Mouse (Mus musculus) monocyte, adult 5-6 weeks (primary cell): Measurements from ENCODE around the gene G530012D18Rik. TPM values are rescaled to one million over a fixed set of nuclear protein-coding genes. Genes with fewer than 3 reads are reported as not detected.
A peak's percentile ranks its signal among the peaks of the same experiment; 100 is the strongest.
"Not testable (repeated sequence)": the region's sequence is repeated elsewhere in the genome, so short reads cannot be mapped to it uniquely, and the experiment has no call there.

Source experiments
- ATAC-seq: fragments of 153-309, 156-312 bp; replicated peaks from 2 replicates; pipeline ENCODE4 v1.8.0; 2017; ENCODE audit warnings: mild to moderate bottlenecking; ENCODE audit not compliant: low TSS enrichment, insufficient number of reproducible peaks, severe bottlenecking, poor library complexity, low FRiP score
- total RNA-seq: library from RNA; stranded (forward); fragments of 200-1000, 200-491, 200-594 nt; gene quantifications from 3 replicates; pipeline ENCODE4 v1.2.3, GENCODE M21; 2017

G530012D18Rik gene
- total RNA-seq, result not detected in 3 replicates

DNA sequence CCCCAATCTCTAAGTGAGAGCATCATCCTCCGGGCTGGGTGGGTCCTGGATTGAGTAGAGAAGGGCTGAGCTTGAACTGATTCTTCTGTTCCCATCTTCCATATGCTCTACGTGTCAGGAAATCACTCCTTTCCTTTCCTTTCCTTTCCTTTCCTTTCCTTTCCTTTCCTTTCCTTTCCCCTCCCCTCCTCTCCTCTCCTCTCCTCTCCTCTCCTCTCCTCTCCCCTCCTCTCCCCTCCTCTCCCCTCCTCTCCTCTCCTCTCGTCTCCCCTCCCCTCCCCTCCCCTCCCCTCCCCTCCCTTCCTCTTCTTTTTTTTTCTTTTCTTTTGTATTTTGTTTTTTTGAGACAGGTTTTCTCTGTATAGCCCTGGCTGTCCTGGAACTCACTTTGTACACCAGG, at the start of gene G530012D18Rik:
G530012D18Rik (plus strand) TSS at position 301 of the 400 bp plus-strand sequence.
- not testable (repeated sequence) for ATAC-seq

DNA sequence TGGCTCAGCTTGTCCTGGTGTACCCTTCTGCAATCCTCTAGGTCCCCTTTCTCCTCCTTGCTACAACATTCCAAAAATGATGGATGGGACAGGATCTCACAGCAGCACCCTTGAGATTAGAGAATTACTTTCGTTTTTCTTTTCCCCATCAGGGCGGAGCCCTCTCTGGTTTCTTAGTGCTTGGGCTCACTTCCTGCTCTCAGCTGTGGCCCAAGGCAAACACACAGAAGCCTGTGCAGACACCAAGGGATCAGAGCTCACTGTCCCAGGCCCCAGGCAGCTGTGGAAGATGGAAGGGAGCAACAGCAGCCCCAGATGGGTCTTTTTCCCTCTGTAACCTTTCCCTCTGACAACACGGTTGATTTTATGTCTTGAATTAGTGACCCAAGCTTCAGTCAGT, 49.1 kb upstream of the G530012D18Rik start:
- not testable (repeated sequence) for ATAC-seq

DNA sequence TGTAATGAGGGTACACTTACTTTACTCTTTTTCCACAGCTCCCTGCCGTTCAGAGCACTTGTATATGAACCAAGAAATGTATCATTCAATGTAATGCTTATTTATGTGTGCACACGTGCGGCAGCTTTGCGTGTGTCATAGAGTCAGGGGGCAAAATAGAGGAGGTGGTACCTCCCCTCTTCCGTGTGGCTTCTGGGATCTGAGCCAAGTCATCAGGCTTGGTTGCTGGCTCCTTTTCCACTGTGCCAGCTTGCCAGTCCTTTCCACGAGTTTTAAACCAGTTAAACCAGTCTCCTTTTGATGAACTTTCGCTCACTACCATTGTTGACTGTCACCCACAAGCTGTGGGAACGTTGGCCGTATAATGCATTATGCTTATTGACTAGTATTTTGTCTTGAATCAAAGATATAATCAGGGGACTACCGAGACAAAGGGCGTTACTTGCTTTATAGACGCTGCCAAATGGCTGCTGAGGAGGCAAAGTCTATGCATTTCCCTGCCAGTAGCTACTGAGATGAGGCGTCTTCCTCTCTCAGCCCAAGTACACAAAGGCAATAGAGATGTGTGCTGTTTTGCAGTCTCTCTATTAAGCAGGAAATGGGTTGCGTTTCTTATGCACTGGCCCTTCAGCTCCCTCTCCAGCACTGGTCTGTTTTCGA, 46.9 kb upstream of the G530012D18Rik start:
- not testable (repeated sequence) for ATAC-seq

DNA sequence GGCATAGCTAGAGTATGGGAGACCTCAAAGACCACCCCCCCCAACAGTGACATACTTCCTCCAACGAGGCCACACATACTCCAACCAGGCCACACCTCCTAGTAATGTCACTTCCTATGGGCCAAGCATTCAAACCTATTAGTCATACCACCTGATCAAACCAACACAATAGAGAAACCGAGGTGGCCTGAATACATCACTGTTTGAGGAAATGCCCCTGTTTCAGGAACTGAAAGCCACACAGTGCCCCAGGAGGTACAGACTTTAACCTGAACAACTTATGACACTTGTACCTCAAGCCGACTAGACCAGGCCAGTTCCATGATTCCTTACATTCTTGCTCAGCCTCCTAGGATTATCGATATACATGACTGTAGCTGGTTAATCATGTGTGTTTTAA, 31.7 kb upstream of the G530012D18Rik start:
- not testable (repeated sequence) for ATAC-seq

DNA sequence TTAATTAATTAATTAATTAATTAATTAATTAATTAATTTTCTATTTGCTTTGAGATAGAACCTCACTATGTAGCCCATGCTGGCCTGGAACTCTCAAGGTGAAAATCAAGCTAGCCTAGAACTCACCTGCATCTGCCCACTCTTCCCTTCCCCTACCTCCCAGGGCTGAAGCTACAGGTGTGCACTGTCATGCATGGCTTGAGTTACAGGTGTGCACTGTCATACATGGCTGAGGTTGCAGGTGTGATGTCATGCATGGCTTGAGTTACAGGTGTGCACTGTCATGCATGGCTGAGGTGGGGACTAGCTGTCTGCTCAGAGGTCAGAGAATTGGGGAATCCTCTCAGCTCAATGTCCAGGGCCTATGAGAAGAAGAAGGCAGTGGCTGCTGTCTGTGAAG, 29.0 kb upstream of the G530012D18Rik start:
- ATAC-seq, result not testable (repeated sequence)

DNA sequence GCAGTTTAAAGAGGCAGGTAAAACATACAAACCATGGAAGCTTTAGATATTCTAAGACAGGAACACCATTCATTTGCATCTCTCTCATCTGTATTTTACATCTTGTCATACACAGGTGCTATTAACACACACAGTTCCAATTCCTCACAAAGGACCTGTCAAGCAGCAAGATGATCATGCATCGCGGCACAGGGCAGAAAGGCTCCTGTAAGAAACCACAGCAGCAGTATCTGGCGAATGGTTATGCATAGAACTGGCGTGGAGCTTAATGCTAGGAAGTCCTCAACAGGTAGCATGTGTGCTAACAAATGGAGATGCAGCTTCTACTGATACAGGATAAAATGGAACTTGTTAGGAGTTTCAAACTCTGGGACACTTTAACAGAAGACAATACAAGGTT, 20.2 kb upstream of the G530012D18Rik start:
- ATAC-seq, result not testable (repeated sequence)

DNA sequence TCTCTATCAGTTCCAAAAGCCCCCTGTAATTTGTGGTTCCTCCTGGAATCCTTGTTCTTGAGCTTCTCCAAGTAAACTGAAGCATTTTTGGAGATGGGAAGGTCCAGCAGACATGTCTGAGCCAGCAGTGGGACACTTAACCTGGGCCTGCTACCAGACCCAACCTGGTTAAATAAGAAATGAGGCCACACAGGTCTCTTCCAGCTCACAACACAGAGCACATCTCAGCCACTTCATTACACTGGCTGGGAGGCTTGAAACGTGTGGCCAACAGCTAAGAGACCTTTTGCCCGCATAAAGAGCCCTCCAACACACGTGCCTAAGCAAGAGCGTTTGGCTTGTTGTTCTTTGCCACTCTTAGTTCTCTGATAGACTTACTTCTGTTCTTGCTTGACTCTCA, 1.9 kb upstream of the G530012D18Rik start:
- not testable (repeated sequence) for ATAC-seq

DNA sequence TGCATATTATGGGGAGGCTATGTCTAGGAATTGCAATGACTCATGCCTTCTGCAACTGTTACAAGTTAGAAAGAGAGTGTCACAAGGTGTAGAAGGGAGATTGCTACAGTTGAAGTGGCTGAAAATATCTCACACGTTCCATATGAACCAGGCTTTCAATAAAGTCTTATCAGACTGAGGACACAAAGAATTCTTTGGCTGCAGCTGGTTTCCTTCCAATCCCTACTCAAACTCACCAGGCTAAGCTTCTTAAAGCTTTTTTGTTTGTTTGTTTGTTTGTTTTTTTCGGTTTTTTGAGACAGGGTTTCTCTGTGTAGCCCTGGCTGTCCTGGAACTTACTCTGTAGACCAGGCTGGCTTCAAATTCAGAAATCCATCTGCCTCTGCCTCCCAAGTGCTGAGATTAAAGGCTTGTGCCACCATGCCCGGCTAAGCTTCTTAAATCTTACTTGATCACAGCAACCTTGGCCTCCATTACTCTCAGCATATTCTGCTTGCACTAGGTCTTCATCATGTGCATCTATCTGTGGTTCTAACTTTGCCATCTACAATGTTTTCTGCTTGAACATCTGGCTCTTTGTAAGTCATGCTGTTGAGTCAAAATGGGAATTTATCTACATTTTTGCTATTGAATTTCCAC, 3.0 kb downstream of the G530012D18Rik start:
- not testable (repeated sequence) for ATAC-seq

DNA sequence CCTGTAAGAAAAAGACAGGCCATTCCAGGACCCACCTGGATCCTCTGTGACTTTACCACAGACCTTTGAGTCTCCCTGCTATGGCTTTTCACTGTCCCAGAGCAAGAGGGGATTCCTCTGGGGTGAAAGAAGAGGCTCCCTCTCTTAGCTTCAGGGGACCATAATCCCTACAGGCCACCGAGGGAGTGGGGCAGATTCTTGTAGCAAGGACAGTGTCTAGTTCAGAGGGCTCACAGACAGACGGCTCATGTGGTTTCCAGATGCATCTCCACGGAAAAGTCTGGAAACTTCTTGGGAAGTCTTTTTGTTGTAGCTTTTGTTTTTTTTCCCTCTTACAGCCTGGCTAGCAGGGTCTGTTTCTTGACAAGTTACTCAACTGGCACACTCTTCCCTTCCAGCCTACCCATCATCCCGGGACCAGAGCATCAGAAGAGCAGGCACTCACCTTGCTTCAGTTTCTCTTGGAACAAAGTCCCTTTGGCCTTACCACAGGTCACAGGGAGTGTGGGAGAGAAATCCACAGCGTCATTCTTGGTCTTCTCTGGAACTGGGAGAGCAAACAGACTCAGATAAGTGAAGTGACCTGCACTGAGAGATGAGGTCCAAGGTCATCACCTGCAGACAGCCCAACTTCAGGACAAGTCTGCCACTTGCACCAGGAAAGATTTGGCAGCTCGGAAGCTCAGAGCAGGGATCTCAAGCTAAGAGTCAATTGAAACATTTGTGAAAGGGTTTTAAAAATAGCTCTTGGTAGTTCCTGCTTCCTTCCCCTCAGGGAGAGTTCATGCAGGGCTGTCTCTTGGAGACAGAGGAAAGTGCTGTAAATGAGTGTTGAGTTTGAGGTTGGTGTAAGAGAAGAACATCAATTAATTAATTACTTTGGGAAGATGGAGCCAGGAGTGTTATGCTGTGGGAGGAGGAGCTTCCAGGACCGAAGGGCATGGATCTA, 4.0 kb downstream of the G530012D18Rik start:
- ATAC-seq, result peak; percentile 75

DNA sequence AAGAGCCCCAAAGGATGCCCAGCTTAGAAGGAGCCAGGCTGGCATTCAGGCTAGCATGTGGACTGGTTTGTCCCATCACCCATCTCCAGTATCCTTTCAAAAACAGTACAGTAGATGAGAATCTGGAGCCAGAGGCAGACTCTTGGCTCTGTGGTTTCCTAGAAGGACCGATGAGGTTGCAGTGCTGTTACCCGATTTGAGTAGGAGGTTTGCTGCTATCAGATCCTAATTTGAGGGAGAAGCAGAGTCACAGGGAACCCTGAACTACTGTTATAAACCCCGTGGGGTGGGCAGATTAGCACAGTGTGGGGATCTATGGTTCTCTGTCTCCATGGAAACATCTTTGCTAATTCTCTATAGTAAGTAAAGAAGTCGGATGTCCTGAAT, 4.7 kb downstream of the G530012D18Rik start:
- ATAC-seq, result peak; percentile 47

DNA sequence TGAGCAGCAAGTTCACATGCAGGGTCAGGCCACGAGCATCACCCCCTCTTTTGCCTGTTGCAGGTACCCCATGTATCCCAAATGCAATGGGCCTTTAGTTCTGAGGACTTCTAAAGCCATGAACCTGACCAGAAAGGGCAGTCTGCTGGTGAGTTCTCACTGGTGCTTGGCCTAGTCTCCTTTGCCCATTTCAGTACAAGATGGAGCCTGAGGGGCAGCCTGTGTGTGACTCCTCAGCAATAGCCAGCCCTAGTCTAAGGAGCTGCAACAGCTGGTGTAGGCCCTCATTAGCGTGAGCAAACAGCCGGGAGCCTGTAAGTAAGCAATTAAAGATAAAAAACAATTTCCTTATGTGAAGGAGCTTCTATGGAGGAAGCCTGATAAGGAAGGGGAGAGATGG, 5.1 kb downstream of the G530012D18Rik start:
- peak; percentile 47; the same call in 1 of the 2 replicates for ATAC-seq

DNA sequence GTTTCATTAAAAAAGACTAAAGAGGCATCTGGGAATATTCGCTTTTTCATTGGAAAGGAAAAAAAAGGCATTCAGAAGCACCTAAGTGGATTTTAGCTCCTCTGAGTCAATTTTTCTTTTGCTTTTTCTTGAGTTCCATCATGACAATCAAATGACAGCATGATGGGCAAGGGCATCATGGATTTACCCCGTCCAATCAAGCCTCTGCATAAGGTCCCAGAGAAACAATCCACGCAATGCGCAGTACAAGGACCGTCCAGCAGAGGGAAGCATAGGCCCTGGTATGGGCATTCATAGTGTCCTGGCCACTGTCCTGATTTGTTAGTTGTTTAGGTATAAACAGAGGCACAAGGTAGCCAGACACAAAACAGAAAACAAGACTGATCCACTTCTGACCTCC, 6.0 kb downstream of the G530012D18Rik start:
- not testable (repeated sequence) for ATAC-seq

DNA sequence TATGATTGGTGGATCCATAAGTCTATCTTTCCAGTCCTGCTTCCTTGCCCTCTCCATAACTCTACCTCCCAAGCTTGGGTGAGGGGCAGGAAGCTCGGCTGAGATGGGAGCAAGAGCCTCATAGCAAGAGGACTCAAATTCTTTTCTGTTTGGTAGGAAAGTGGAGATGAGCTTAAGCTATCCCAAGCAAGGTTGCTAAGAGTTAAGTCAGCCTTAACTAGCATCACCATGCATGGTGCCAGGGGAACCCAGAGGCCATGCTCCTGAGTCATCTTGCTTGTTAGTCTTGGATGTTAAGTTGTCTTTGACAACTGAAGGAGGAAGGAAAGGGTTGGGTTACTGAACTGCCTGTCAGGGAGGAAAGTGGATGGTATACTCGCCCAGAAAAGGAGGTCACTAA, 13.2 kb downstream of the G530012D18Rik start:
- ATAC-seq, result not testable (repeated sequence)

DNA sequence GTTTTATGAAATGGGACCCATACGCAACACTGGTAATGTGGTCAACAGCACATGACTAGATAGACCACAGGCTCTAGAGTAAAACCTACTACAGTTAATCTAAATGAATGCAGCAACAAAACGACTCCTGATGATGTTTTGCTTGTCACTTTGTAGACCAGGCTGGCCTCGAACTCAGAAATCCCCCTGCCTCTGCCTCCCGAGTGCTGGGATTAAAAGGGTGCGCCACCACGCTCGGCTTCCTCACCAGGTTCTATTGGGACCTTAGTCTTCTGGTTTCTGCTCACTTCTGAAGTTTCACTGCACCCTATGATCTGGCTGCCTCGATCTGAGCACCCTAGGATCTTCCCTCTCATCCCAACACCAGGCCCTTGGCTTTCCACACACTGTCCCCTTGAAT, 17.1 kb downstream of the G530012D18Rik start:
- not testable (repeated sequence) for ATAC-seq

DNA sequence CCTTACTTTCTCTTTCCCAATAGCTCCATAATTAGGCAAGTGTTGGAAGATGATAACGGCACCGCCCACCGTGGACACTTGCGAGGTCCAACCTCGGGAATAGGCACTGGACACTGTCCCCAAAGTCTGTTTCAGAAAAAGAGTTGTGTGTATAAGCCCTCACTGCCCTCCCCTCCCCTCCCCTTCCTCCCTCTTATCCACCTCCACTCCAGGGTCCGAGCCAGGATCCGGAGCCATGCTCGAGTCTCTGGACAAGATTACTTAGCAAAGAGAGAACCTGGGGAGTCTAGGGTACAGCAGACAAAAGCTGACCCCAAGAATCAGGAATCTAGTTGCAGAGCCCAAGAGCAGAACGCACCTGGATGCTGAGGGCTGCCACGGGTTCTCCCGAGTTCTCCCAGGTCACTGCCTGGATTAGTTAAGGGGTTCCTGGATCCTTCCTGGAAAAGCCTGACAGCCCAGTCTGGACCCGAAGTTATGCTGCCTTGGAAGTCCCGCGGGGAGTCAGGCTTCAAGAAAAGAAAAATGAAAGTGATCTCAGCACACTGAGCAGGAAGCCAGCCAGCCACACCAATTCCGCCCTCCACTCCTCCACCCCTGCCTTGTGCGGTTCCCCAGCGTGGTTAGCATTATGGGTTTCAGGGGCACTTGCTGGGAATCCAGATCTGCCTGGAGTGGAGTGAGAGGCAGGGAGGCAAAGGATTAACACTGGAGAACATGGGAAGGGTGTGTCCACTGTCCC, 23.0 kb downstream of the G530012D18Rik start, which contains the start of gene Sp110:
Sp110 (minus strand) TSS at position 547 of the 742 bp plus-strand sequence.
- ATAC-seq, result not testable (repeated sequence)

DNA sequence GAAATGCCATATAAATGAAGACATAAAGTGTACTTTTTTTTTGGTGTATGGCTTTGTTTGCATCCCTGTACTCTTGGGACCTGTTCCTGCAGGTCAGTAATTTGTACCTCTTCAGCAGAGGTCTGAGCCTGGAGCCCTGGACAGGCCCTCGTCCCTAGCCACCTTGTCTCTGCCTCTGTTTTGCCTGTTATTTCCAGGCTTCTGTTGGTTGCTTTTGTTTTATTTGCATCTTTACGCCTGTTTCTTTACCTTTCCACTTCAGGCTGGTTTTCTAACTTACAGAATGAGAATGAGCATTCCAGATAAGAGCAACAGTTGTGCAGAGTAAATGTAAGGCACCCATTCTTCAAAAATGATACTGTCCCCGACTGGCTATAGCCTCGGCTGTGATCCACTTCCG, 24.6 kb downstream of the G530012D18Rik start, which contains the start of gene Sp140:
Sp140 (plus strand) TSS at position 301 of the 400 bp plus-strand sequence.
- ATAC-seq, result not testable (repeated sequence)

DNA sequence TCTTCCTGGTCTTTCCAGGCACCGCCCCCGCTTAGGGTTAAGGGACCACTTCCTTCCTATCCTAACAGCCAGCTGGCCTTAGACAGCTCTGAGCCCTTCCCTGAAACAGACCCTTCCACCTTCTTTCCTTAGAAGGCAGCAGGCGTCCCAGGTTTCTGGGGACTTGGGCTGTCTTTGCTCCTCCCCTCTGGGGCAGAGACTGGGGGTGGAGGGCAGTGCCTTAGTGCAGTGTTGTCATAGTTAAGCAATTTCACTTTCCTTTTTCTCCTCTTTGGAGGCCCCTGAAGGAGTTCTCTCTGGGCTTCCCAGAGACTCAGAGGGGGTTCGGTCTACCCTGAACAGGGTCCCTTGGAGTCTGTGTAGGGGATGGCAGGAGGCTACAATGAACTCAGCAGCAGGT, 25.3 kb downstream of the G530012D18Rik start:
- ATAC-seq, result not testable (repeated sequence)

DNA sequence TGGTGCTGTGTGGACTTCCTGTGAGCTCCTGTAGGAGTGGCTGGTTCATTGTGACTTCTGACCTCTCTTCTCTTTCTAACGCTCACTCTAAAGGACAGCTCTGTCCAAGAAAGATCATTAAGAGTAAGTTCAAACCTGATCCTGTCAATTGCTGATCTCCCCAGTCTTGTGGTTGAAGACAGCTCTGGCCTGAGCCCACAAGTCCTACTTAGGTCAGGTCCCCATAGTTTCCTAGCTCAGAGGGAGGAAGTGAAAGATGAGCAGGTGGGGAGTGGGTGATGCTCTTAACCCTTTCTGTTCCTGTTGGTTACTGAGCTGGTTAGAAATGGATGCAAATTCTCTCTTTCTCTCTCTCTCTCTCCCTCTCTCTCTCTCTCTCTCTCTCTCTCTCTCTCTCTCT, 28.9 kb downstream of the G530012D18Rik start:
- not testable (repeated sequence) for ATAC-seq
